Mouse (Mus musculus): ENCODE results near the gene Cttn. TPM values are rescaled to one million over a fixed set of nuclear protein-coding genes. Genes with fewer than 3 reads are reported as not detected.

Cttn gene
- polyA plus RNA-seq, 1 experiment from 2014 or later: 123 TPM

GRCm38 (mm10) chr7:144471103-144471502, 294 bp upstream of the Cttn start:
- no peaks in the 10 kb centered on the region for H3K9me3 ChIP-seq (ENCODE audit: control insufficient read depth)
- no peaks in the 10 kb centered on the region for H3K27me3 ChIP-seq (replicated peaks; ENCODE audit: control insufficient read depth, insufficient read depth, low read length)
- H3K4me2 ChIP-seq (replicated peaks; ENCODE audit: low read depth): peak overlapping the region; percentile 68
- WGBS: 65% methylated on average over 2 of the region's 2 CpGs
- peak overlapping the region; percentile 93 for H3K4me3 ChIP-seq (ENCODE audit: low read depth, low read length)
- no peak for TF ChIP-seq CTCF (IDR thresholded peaks at IDR 0.05; ENCODE audit: low read depth)
- no peak for ATAC-seq
- H3K9ac ChIP-seq (ENCODE audit: low read depth, low read length): peak overlapping the region; percentile 97
- 0 out of 2 replicates have a peak, but pooled peaks cover 5% of the 10 kb centered on the region for H3K4me1 ChIP-seq (replicated peaks; ENCODE audit: control insufficient read depth, insufficient read depth, low read length)
- no peaks in the 10 kb centered on the region; the same call in 1 of the 2 replicates for H3K36me3 ChIP-seq (ENCODE audit: control insufficient read depth, insufficient read depth)
- H3K27ac ChIP-seq (ENCODE audit: low read depth, low read length): 0 out of 2 replicates have a peak overlapping the region, but pooled peaks have one; percentile 94

GRCm38 (mm10) chr7:144469908-144470544, 783 bp downstream of the Cttn start:
- H3K9ac ChIP-seq (ENCODE audit: low read depth, low read length): peak overlapping the region; percentile 97
- TF ChIP-seq CTCF (IDR thresholded peaks at IDR 0.05; ENCODE audit: low read depth): no peak
- H3K36me3 ChIP-seq (ENCODE audit: control insufficient read depth, insufficient read depth): peaks cover 8% of the 10 kb centered on the region
- peak overlapping the region; percentile 93 for H3K4me3 ChIP-seq (ENCODE audit: low read depth, low read length)
- ATAC-seq: peak; percentile 31
- no peaks in the 10 kb centered on the region for H3K27me3 ChIP-seq (replicated peaks; ENCODE audit: control insufficient read depth, insufficient read depth, low read length)
- 2% methylated on average over 31 of the region's 31 CpGs for WGBS
- 0 out of 2 replicates have a peak, but pooled peaks cover 5% of the 10 kb centered on the region for H3K4me1 ChIP-seq (replicated peaks; ENCODE audit: control insufficient read depth, insufficient read depth, low read length)
- H3K9me3 ChIP-seq (ENCODE audit: control insufficient read depth): no peaks in the 10 kb centered on the region
- peak overlapping the region; percentile 68 for H3K4me2 ChIP-seq (replicated peaks; ENCODE audit: low read depth)
- H3K27ac ChIP-seq (ENCODE audit: low read depth, low read length): peak overlapping the region; percentile 94

DNA sequence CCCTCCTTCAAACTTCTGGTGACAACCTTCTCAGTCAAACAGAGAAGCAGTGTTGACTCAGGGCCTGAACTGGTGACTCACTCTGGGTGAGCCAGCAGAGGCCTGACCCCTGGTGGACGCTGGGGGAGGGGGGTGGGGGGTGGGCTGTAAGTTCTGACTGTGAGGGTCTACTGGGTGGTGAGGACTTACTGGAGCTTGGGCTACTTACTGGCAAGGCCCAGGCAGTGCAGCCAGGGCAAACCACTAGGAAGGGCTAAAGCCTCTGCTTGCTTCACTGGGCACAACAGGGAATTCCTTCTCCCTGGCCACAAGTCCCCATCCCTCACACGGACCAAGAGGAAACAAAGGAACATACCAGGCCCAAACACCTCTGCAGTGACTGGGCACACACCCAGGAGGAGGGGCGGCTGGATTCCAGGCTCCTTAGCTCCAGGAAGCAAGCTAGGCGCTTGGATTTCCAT, 1.6 kb downstream of the Cttn start:
- peak overlapping the region; percentile 93 for H3K4me3 ChIP-seq (ENCODE audit: low read depth, low read length)
- H3K4me2 ChIP-seq (replicated peaks; ENCODE audit: low read depth): peak overlapping the region; percentile 68
- H3K9ac ChIP-seq (ENCODE audit: low read depth, low read length): peak overlapping the region; percentile 97
- H3K27me3 ChIP-seq (replicated peaks; ENCODE audit: control insufficient read depth, insufficient read depth, low read length): no peaks in the 10 kb centered on the region
- H3K4me1 ChIP-seq (replicated peaks; ENCODE audit: control insufficient read depth, insufficient read depth, low read length): 0 out of 2 replicates have a peak, but pooled peaks cover 5% of the 10 kb centered on the region
- no peaks in the 10 kb centered on the region for H3K9me3 ChIP-seq (ENCODE audit: control insufficient read depth)
- ATAC-seq: 0 out of 2 replicates have a peak, but pooled peaks have one; percentile 14
- H3K36me3 ChIP-seq (ENCODE audit: control insufficient read depth, insufficient read depth): peaks cover 16% of the 10 kb centered on the region
- WGBS: 8% methylated on average over 4 of the region's 4 CpGs
- H3K27ac ChIP-seq (ENCODE audit: low read depth, low read length): peak overlapping the region; percentile 94
- peak; percentile 53 for TF ChIP-seq CTCF (IDR thresholded peaks at IDR 0.05; ENCODE audit: low read depth)

- TF ChIP-seq CTCF (IDR thresholded peaks at IDR 0.05; ENCODE audit: low read depth): no peak
- no peak overlapping the region for H3K4me3 ChIP-seq (ENCODE audit: low read depth, low read length)
- H3K4me1 ChIP-seq (replicated peaks; ENCODE audit: control insufficient read depth, insufficient read depth, low read length): 0 out of 2 replicates have a peak, but pooled peaks cover 5% of the 10 kb centered on the region
- H3K4me2 ChIP-seq (replicated peaks; ENCODE audit: low read depth): peak overlapping the region; percentile 68
- ATAC-seq: 0 out of 2 replicates have a peak, but pooled peaks have one; percentile 13
- peaks cover 21% of the 10 kb centered on the region for H3K36me3 ChIP-seq (ENCODE audit: control insufficient read depth, insufficient read depth)
- no peak overlapping the region for H3K9ac ChIP-seq (ENCODE audit: low read depth, low read length)
- no peaks in the 10 kb centered on the region for H3K27me3 ChIP-seq (replicated peaks; ENCODE audit: control insufficient read depth, insufficient read depth, low read length)
- 50% methylated on average over 5 of the region's 5 CpGs for WGBS
- H3K9me3 ChIP-seq (ENCODE audit: control insufficient read depth): no peaks in the 10 kb centered on the region
- H3K27ac ChIP-seq (ENCODE audit: low read depth, low read length): peak overlapping the region; percentile 94; the same call in 1 of the 2 replicates
Measured at GRCm38 (mm10) chr7:144468741-144469140, 2.1 kb downstream of the Cttn start.

GRCm38 (mm10) chr7:144462577-144462976, 8.2 kb downstream of the Cttn start:
- Histone ChIP-seq H3K27me3 (replicated peaks; ENCODE audit: control insufficient read depth, insufficient read depth, low read length) (no peaks in the 10 kb centered on the region), H3K9ac (ENCODE audit: low read depth, low read length) (no peak overlapping the region), H3K36me3 (ENCODE audit: control insufficient read depth, insufficient read depth) (peaks cover 83% of the 10 kb centered on the region)

DNA sequence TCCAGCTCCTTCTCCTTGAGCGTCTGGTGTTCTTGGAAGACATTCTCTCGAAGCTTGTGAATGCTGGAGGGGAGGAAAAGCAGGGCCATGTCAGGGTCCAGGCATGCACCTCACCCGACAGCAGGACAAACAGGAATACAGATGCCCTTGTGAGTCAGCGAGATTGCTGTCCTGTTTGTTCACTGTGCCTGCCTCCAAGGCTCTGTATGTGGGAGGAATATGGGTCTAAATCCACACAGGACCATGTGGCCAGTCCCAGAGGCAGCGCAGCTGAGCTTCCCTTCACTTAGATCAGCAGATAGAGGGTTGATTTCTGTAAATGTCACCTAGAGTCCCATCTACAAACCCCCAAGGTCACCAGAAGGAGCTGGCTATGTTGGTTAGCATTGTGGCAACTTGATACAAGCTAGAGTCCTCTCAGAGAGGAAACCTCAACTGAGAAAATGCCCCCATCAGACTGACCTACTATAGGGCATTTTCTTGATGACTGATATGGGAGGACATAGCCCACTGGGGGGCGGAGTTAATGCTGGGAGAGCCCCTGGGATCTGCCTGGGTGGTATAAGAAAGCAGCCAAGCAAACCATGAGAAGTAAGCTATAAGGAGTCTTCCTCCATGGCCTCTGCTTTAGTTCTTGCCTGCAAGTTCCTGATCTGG, 9.4 kb downstream of the Cttn start:
- ATAC-seq: no peak
- H3K4me1 ChIP-seq (replicated peaks; ENCODE audit: control insufficient read depth, insufficient read depth, low read length): no peaks in the 10 kb centered on the region
- no peaks in the 10 kb centered on the region for H3K27me3 ChIP-seq (replicated peaks; ENCODE audit: control insufficient read depth, insufficient read depth, low read length)
- no peak for TF ChIP-seq CTCF (IDR thresholded peaks at IDR 0.05; ENCODE audit: low read depth)
- H3K27ac ChIP-seq (ENCODE audit: low read depth, low read length): no peak overlapping the region; the same call in 1 of the 2 replicates
- WGBS: 89% methylated on average over 6 of the region's 6 CpGs
- no peak overlapping the region for H3K9ac ChIP-seq (ENCODE audit: low read depth, low read length)
- H3K36me3 ChIP-seq (ENCODE audit: control insufficient read depth, insufficient read depth): peaks cover 95% of the 10 kb centered on the region
- H3K4me2 ChIP-seq (replicated peaks; ENCODE audit: low read depth): no peak overlapping the region
- no peak overlapping the region for H3K4me3 ChIP-seq (ENCODE audit: low read depth, low read length)
- no peaks in the 10 kb centered on the region for H3K9me3 ChIP-seq (ENCODE audit: control insufficient read depth)

More at GRCm38 (mm10) chr7:144462577-144462976, 8.2 kb downstream of the Cttn start:
- Histone ChIP-seq H3K4me3 (ENCODE audit: low read depth, low read length) (no peak overlapping the region), H3K4me1 (replicated peaks; ENCODE audit: control insufficient read depth, insufficient read depth, low read length) (no peaks in the 10 kb centered on the region), H3K27ac (ENCODE audit: low read depth, low read length) (no peak overlapping the region), H3K4me2 (replicated peaks; ENCODE audit: low read depth) (no peak overlapping the region), H3K9me3 (ENCODE audit: control insufficient read depth) (no peaks in the 10 kb centered on the region)
- ATAC-seq: no peak
- no peak for TF ChIP-seq CTCF (IDR thresholded peaks at IDR 0.05; ENCODE audit: low read depth)
- WGBS: 83% methylated on average over 7 of the region's 7 CpGs

Measured in intestine, postnatal 0 days (tissue).